Mouse (Mus musculus) ES-CJ7 (cell line): ENCODE results near the gene Gm8909.
"Not testable (repeated sequence)": the region's sequence is repeated elsewhere in the genome, so short reads cannot be mapped to it uniquely, and the experiment has no call there.

Experiments
- DNase-seq: peaks from one replicate; pipeline ENCODE4 v3.0.0; 2011; ENCODE audit warnings: low read depth, low spot score

Gene Gm8909

GRCm38 (mm10) chr17:36168039-36168652, at the start of gene Gm8909:
Gm8909 (minus strand) TSS chr17:36168537.
- DNase-seq = no peak

GRCm38 (mm10) chr17:36215586-36215985, 47.2 kb upstream of the Gm8909 start:
- no peak for DNase-seq

- no peak for DNase-seq
Observed at GRCm38 (mm10) chr17:36206846-36207245, 38.5 kb upstream of the Gm8909 start.

- DNase-seq = no peak
Observed at GRCm38 (mm10) chr17:36205862-36206261, 37.5 kb upstream of the Gm8909 start.

GRCm38 (mm10) chr17:36205456-36205855, 37.1 kb upstream of the Gm8909 start:
- no peak for DNase-seq

GRCm38 (mm10) chr17:36201851-36202250, 33.5 kb upstream of the Gm8909 start:
- DNase-seq = no peak

GRCm38 (mm10) chr17:36198317-36198716, 30.0 kb upstream of the Gm8909 start:
- DNase-seq = no peak

- no peak for DNase-seq
Observed at GRCm38 (mm10) chr17:36194471-36194870, 26.1 kb upstream of the Gm8909 start.

- DNase-seq = no peak
Observed at GRCm38 (mm10) chr17:36193546-36194141, 25.3 kb upstream of the Gm8909 start.

GRCm38 (mm10) chr17:36192371-36192770, 24.0 kb upstream of the Gm8909 start:
- DNase-seq = no peak

GRCm38 (mm10) chr17:36190169-36190507, 21.8 kb upstream of the Gm8909 start, which contains the start of gene H2-T3:
H2-T3 (minus strand) TSS chr17:36190287.
- DNase-seq = no peak

- no peak for DNase-seq
Observed at GRCm38 (mm10) chr17:36189491-36190168, 21.3 kb upstream of the Gm8909 start.

GRCm38 (mm10) chr17:36187540-36187939, 19.2 kb upstream of the Gm8909 start:
- DNase-seq = no peak

GRCm38 (mm10) chr17:36182212-36182611, 13.9 kb upstream of the Gm8909 start:
- no peak for DNase-seq

GRCm38 (mm10) chr17:36179446-36179845, 11.1 kb upstream of the Gm8909 start:
- not testable (repeated sequence) for DNase-seq

- DNase-seq = not testable (repeated sequence)
Observed at GRCm38 (mm10) chr17:36178938-36179337, 10.6 kb upstream of the Gm8909 start.

GRCm38 (mm10) chr17:36176132-36176531, 7.8 kb upstream of the Gm8909 start:
- DNase-seq = not testable (repeated sequence)

GRCm38 (mm10) chr17:36170287-36170814, 2.0 kb upstream of the Gm8909 start:
- DNase-seq = no peak

- no peak for DNase-seq
Observed at GRCm38 (mm10) chr17:36169753-36170152, 1.4 kb upstream of the Gm8909 start.

GRCm38 (mm10) chr17:36169094-36169493, 757 bp upstream of the Gm8909 start:
- not testable (repeated sequence) for DNase-seq

- DNase-seq = no peak
Observed at GRCm38 (mm10) chr17:36167306-36168038, 865 bp downstream of the Gm8909 start.

- not testable (repeated sequence) for DNase-seq
Observed at GRCm38 (mm10) chr17:36166901-36167300, 1.4 kb downstream of the Gm8909 start.
